Mouse (Mus musculus) gastrocnemius, adult 2 months (tissue): Measurements from ENCODE around the gene Reck. TPM values are rescaled to one million over a fixed set of nuclear protein-coding genes. Genes with fewer than 3 reads are reported as not detected.

ENCODE experiments used
- DNase-seq: peaks from one replicate; pipeline ENCODE4 v3.0.0; 2022
- H3K27ac ChIP-seq: fragments of 200-600 bp; 2 replicates; pipeline ENCODE4 v1.8.1; 2022; ENCODE audit warnings: mild to moderate bottlenecking
- H3K4me3 ChIP-seq: fragments of 200-600 bp; 2 replicates; pipeline ENCODE4 v1.8.1; 2022; ENCODE audit warnings: mild to moderate bottlenecking, moderate library complexity
- CTCF ChIP-seq: fragments of 200-600 bp; IDR thresholded peaks from 2 replicates; pipeline ENCODE4 v1.8.1; 2022; ENCODE audit warnings: antibody characterized with exemption, mild to moderate bottlenecking, moderate library complexity
- intact Hi-C: fragments of 180-260 bp; cut with DNase I; formaldehyde crosslinking; loops from one replicate; pipeline ENCODE4 v1.15.1; 2025
- long read RNA-seq, 2 experiments: library from polyadenylated mRNA; stranded (forward); transcript quantifications; one replicate each; pipeline ENCODE4 v2.0.0; 2021
- total RNA-seq, 2 experiments: library from RNA; stranded (reverse); gene quantifications; 2 replicates each; pipeline ENCODE4 v1.2.3; 2021

Reck gene
- total RNA-seq: 1 to 10 TPM; 1.6 to 3.6 TPM
- long read RNA-seq, experiment 1, full-length matches to known transcripts: 2 of 2 reads
- long read RNA-seq, experiment 1, partial matches to known transcripts: 0 of 2 reads
- long read RNA-seq, experiment 1, other reads (novel, unspliced or antisense): 0 of 2 reads
- long read RNA-seq, experiment 2, full-length matches to known transcripts: 3 of 4 reads
- long read RNA-seq, experiment 2, partial matches to known transcripts: 0 of 4 reads
- long read RNA-seq, experiment 2, other reads (novel, unspliced or antisense): 1 of 4 reads

GRCm38 (mm10) chr4:43875160-43875918 is at the start of gene Reck:
Gene Reck (plus strand): TSS chr4:43875530.
- DNase-seq: peak; percentile 90
- Histone ChIP-seq H3K27ac (peak within 1 kb of the TSS; percentile 81), H3K4me3 (peak within 1 kb of the TSS; percentile 75)
- TF ChIP-seq CTCF: no peak
- intact Hi-C loops: no loop called here

GRCm38 (mm10) chr4:43828806-43829205 is 46.5 kb upstream of the Reck start:
- intact Hi-C loops: no loop called here
- DNase-seq: no peak
- Histone ChIP-seq H3K4me3 (no peak overlapping the region), H3K27ac (no peak overlapping the region)
- no peak for TF ChIP-seq CTCF

- Histone ChIP-seq H3K4me3 (no peak overlapping the region), H3K27ac (no peak overlapping the region)
- intact Hi-C loops: no loop called here
- no peak for DNase-seq
- TF ChIP-seq CTCF: no peak
Observed at GRCm38 (mm10) chr4:43832031-43832430, 43.3 kb upstream of the Reck start.

GRCm38 (mm10) chr4:43833752-43834151 is 41.6 kb upstream of the Reck start:
- intact Hi-C loops: no loop called here

GRCm38 (mm10) chr4:43834749-43835148 is 40.6 kb upstream of the Reck start:
- no peak overlapping the region for H3K27ac ChIP-seq
- DNase-seq: no peak
- no peak overlapping the region for H3K4me3 ChIP-seq
- intact Hi-C loops: no loop called here
- TF ChIP-seq CTCF: no peak

More at GRCm38 (mm10) chr4:43833752-43834151, 41.6 kb upstream of the Reck start:
- no peak for TF ChIP-seq CTCF
- DNase-seq: no peak
- H3K27ac ChIP-seq: no peak overlapping the region
- H3K4me3 ChIP-seq: no peak overlapping the region

GRCm38 (mm10) chr4:43838326-43838725 is 37.0 kb upstream of the Reck start:
- no peak for TF ChIP-seq CTCF
- no peak for DNase-seq
- H3K4me3 ChIP-seq: no peak overlapping the region
- H3K27ac ChIP-seq: no peak overlapping the region
- intact Hi-C loops: no loop called here

GRCm38 (mm10) chr4:43840101-43840500 is 35.2 kb upstream of the Reck start, which contains the start of gene Olfr157:
Gene Olfr157 (minus strand): TSS chr4:43840201.
- TF ChIP-seq CTCF: no peak
- no peak for DNase-seq
- H3K4me3 ChIP-seq: no peak within 1 kb of the TSS
- H3K27ac ChIP-seq: no peak within 1 kb of the TSS
- intact Hi-C loops: no loop called here

GRCm38 (mm10) chr4:43851265-43851664 is 24.1 kb upstream of the Reck start, which contains the start of gene Olfr155:
Gene Olfr155 (plus strand): TSS chr4:43851565.
- no peak for TF ChIP-seq CTCF
- no peak for DNase-seq
- Histone ChIP-seq H3K4me3 (no peak within 1 kb of the TSS), H3K27ac (no peak within 1 kb of the TSS)
- intact Hi-C loops: no loop called here

GRCm38 (mm10) chr4:43854101-43854500 is 21.2 kb upstream of the Reck start:
- intact Hi-C loops: no loop called here
- no peak for TF ChIP-seq CTCF
- no peak overlapping the region for H3K27ac ChIP-seq
- H3K4me3 ChIP-seq: no peak overlapping the region
- no peak for DNase-seq

GRCm38 (mm10) chr4:43859886-43860285 is 15.4 kb upstream of the Reck start:
- no peak for DNase-seq
- no peak for TF ChIP-seq CTCF

GRCm38 (mm10) chr4:43860744-43861519 is 14.4 kb upstream of the Reck start:
- TF ChIP-seq CTCF: peak; percentile 83
- peak; percentile 66 for DNase-seq
- intact Hi-C loops: loop anchor here (5.0 kb wide), 3 partner anchors 99 to 229 kb away; partner anchors contain the start of genes Hrct1 and Npr2
- Histone ChIP-seq H3K27ac (no peak overlapping the region), H3K4me3 (no peak overlapping the region)

More at GRCm38 (mm10) chr4:43859886-43860285, 15.4 kb upstream of the Reck start:
- no peak overlapping the region for H3K4me3 ChIP-seq
- H3K27ac ChIP-seq: no peak overlapping the region
- intact Hi-C loops: loop anchor here (5.0 kb wide), 3 partner anchors 98 to 228 kb away; partner anchors contain the start of genes Hrct1 and Npr2

GRCm38 (mm10) chr4:43863298-43863697 is 12.0 kb upstream of the Reck start:
- H3K27ac ChIP-seq: no peak overlapping the region
- TF ChIP-seq CTCF: no peak
- H3K4me3 ChIP-seq: no peak overlapping the region
- DNase-seq: no peak
- intact Hi-C loops: loop anchor here (2.0 to 5.0 kb wide), 4 partner anchors 101 to 231 kb away; partner anchors contain the start of genes Hrct1 and Npr2

GRCm38 (mm10) chr4:43869821-43870220 is 5.5 kb upstream of the Reck start:
- DNase-seq: no peak
- intact Hi-C loops: no loop called here
- no peak for TF ChIP-seq CTCF
- no peak overlapping the region for H3K4me3 ChIP-seq
- no peak overlapping the region for H3K27ac ChIP-seq
